Mouse (Mus musculus) intestine, embryonic 15.5 days (tissue): ENCODE measurements at regions not wholly inside any gene's neighbourhood (a gene's known extent, or its start where the extent isn't known, plus 50 kb on each side); places are given as distances from the start of the nearest gene placed in this dataset.

ENCODE experiments used
- ATAC-seq: fragments of 200-750 bp; cut with Nextera tagmentation; 2 replicates; pipeline ENCODE4 v1.8.0; 2017; ENCODE audit warnings: moderate TSS enrichment, moderate library complexity
- H3K27ac ChIP-seq: fragments of 300-500 bp; sonication (generic); 2 replicates; pipeline ENCODE4 v1.5.1; 2015; ENCODE audit warnings: mild to moderate bottlenecking, inconsistent platforms
- H3K27me3 ChIP-seq: fragments of 300-500 bp; sonication (generic); replicated peaks from 2 replicates; pipeline ENCODE4 v1.6.1; 2015; ENCODE audit warnings: inconsistent platforms
- H3K36me3 ChIP-seq: fragments of 300-500 bp; sonication (generic); 2 replicates; pipeline ENCODE4 v1.6.1; 2015; ENCODE audit warnings: inconsistent platforms
- H3K4me1 ChIP-seq: fragments of 300-500 bp; sonication (generic); replicated peaks from 2 replicates; pipeline ENCODE4 v1.6.1; 2015; ENCODE audit warnings: inconsistent platforms
- H3K4me2 ChIP-seq: fragments of 300-500 bp; sonication (generic); replicated peaks from 2 replicates; pipeline ENCODE4 v1.6.1; 2015; ENCODE audit warnings: mild to moderate bottlenecking, inconsistent platforms
- H3K4me3 ChIP-seq: fragments of 300-500 bp; sonication (generic); replicated peaks from 2 replicates; pipeline ENCODE4 v1.5.1; 2015; ENCODE audit warnings: inconsistent platforms
- H3K9ac ChIP-seq: fragments of 300-500 bp; sonication (generic); 2 replicates; pipeline ENCODE4 v1.6.1; 2015; ENCODE audit warnings: inconsistent platforms
- H3K9me3 ChIP-seq: fragments of 300-500 bp; sonication (generic); 2 replicates; pipeline ENCODE4 v1.6.1; 2016; ENCODE audit warnings: inconsistent platforms
- WGBS: fragments of 180-500 bp; shearing (Covaris S2); methylation state at CpG from one replicate; pipeline ENCODE4 v1.1.7; 2015; 5-methylcytosine and 5-hydroxymethylcytosine counted together

DNA sequence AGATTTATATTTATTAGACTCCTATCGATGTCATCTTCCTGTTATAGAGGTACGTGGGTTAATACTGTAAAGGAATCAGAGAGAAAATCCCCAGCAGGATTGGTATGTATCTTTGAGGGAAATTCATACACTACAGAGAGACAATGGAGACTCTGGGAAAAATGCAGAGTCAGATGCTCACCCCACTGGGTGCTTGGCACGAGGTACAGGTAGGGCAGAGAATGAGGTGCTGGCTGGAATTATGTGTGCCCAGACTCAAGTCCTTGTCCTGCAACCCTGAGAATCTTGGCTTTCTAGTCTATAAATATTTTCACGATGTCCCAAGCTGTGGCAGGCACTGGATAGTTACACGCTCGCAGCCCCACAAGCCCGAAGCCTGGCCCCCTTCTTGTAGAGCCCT lies 57.8 kb upstream of the Cry1 start:
- H3K27ac ChIP-seq: no peak overlapping the region
- H3K4me3 ChIP-seq: no peak overlapping the region
- H3K27me3 ChIP-seq: no peaks in the 10 kb centered on the region
- no peaks in the 10 kb centered on the region for H3K4me1 ChIP-seq
- no peak for ATAC-seq
- no peak overlapping the region for H3K4me2 ChIP-seq
- 84% methylated on average over 7 of the region's 7 CpGs for WGBS
- H3K36me3 ChIP-seq: no peaks in the 10 kb centered on the region
- H3K9ac ChIP-seq: no peak overlapping the region
- no peaks in the 10 kb centered on the region for H3K9me3 ChIP-seq

DNA sequence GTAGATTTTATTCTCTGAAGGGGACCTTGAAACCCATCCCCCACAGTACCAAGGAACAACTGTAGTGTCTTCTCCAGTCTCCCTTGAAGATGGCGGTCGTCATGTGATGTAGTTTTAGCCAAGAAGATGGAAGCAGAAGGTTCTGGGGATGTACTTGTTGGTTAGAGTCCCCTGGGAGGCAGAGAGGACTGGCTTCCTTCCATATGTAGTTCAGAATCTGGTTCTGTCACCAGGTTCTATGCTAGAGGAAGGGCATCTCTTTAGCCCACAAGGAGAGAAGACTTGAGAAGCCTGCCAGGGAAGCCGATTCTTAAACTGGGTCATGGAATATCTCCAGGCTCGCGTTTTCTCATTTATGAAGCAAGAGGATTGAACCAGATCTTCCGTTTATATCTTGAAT lies 58.7 kb upstream of the Cry1 start:
- no peaks in the 10 kb centered on the region for H3K36me3 ChIP-seq
- ATAC-seq: no peak
- WGBS: 88% methylated on average over 6 of the region's 6 CpGs
- no peak overlapping the region for H3K27ac ChIP-seq
- H3K4me3 ChIP-seq: no peak overlapping the region
- no peaks in the 10 kb centered on the region for H3K27me3 ChIP-seq
- H3K9ac ChIP-seq: no peak overlapping the region
- no peaks in the 10 kb centered on the region for H3K9me3 ChIP-seq
- H3K4me1 ChIP-seq: no peaks in the 10 kb centered on the region
- H3K4me2 ChIP-seq: no peak overlapping the region

DNA sequence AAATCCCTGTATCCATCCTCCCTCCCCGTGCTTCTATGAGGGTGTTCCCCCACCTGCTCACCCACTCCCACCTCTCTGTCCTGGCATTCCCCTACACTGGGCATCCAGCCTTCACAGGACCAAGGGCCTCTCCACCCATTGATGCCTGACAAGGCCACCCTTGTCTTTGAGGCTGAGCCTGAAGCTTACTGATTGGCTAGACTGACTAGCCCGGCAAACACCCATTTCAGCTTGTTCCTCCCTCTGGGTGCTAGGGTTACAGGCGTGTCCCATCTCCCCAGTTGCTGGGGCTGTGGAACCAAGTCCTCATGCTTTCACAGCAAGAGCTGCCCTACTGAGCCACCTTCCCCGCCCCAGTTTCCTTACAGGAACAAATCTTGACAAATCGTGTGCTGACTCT lies 80.9 kb upstream of the Cry1 start:
- Histone ChIP-seq H3K4me3 (no peak overlapping the region), H3K27me3 (no peaks in the 10 kb centered on the region; the same call in 1 of the 2 replicates), H3K4me1 (no peaks in the 10 kb centered on the region), H3K36me3 (no peaks in the 10 kb centered on the region), H3K9ac (no peak overlapping the region), H3K9me3 (no peaks in the 10 kb centered on the region), H3K4me2 (no peak overlapping the region), H3K27ac (no peak overlapping the region)
- 43% methylated on average over 5 of the region's 5 CpGs for WGBS
- ATAC-seq: no peak

DNA sequence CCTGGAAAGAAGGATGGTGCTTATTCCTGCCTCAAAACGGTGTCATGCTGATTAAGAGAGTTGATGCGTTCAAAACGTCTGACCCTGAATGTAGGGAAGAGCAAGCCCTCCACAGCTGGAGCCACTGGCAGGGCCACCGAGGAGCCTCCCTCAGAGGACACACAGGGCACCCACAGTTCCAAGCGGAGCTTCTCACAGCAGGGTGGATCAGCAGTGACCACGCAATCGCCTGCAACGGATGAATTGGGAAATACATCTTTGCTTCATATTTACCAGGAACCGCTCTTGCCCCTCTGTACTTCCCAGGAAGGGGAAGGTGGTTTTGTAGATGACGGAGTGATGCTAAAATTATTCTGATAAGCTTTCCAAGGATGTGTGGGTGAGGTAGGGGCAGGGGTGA lies 81.3 kb upstream of the Cry1 start:
- Histone ChIP-seq H3K4me3 (no peak overlapping the region), H3K9me3 (no peaks in the 10 kb centered on the region), H3K4me2 (no peak overlapping the region), H3K9ac (no peak overlapping the region), H3K27me3 (no peaks in the 10 kb centered on the region; the same call in 1 of the 2 replicates), H3K27ac (no peak overlapping the region), H3K4me1 (no peaks in the 10 kb centered on the region), H3K36me3 (no peaks in the 10 kb centered on the region)
- 36% methylated on average over 10 of the region's 10 CpGs for WGBS
- no peak for ATAC-seq

DNA sequence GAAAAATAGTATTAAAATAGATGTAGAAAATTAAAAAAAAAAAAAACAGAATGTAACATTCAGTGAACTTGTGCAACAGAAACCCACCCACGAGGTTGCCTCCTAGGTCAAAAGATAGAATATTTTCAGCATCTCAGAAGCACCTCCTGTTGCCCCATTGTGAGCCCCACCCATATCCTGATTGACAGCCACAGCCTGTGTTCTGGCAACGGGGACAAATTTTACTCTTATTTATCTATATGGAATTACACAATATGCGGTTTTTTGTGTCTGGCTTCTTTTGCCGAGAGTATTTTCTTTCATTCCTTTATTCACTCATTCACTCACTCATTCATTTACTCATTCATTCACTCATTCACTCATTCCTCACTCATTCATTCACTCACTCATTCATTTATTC lies 81.9 kb upstream of the Cry1 start:
- no peaks in the 10 kb centered on the region for H3K4me1 ChIP-seq
- no peak for ATAC-seq
- H3K27ac ChIP-seq: no peak overlapping the region
- H3K4me2 ChIP-seq: no peak overlapping the region
- no peaks in the 10 kb centered on the region; the same call in 1 of the 2 replicates for H3K27me3 ChIP-seq
- WGBS: 72% methylated on average over 4 of the region's 4 CpGs
- no peak overlapping the region for H3K4me3 ChIP-seq
- H3K36me3 ChIP-seq: no peaks in the 10 kb centered on the region
- no peak overlapping the region for H3K9ac ChIP-seq
- no peaks in the 10 kb centered on the region for H3K9me3 ChIP-seq

DNA sequence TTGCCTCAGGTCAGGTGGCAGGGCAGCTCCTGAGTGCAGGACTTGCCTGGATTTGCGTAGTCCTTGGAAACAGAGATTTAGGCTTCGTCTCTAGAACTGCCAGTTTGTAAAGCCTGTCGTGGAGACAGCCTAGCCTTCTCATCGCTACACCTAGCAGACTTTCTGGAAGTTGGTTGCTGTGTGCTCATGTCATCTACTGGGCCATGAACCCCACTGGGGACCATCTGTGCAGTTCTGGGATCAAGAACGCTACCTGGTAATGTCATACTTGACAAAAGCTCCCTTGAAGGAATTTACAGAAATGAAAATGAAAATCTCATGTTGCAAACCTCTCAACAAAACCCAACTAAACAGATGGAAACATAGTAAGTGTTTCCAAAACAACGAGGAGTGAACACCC lies 85.3 kb upstream of the Cry1 start:
- no peak overlapping the region for H3K9ac ChIP-seq
- H3K36me3 ChIP-seq: no peaks in the 10 kb centered on the region
- no peak for ATAC-seq
- H3K9me3 ChIP-seq: no peaks in the 10 kb centered on the region
- H3K4me1 ChIP-seq: no peaks in the 10 kb centered on the region
- H3K27ac ChIP-seq: no peak overlapping the region
- WGBS: 77% methylated on average over 6 of the region's 6 CpGs
- H3K27me3 ChIP-seq: no peaks in the 10 kb centered on the region; the same call in 1 of the 2 replicates
- H3K4me3 ChIP-seq: no peak overlapping the region
- H3K4me2 ChIP-seq: no peak overlapping the region

DNA sequence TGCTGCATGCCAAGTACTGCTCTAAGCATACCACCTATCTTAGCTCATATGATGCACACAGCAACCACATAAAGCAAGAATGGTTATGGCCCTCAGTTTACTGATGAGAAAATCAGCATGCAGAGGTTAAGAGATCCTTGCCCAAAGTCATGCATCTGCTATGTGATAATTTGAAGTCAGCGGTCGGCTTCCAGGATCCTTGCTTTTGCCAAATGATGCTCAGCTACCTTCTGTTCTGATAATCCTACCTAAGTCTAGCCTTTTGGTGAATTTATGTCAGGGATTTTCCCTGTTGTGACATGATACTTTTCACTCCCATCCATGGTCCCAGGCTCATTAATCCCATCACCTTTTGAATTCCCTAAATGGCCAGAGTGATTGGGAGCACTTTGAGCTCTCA lies 91.9 kb upstream of the Cry1 start:
- H3K27me3 ChIP-seq: no peaks in the 10 kb centered on the region
- no peak for ATAC-seq
- no peak overlapping the region for H3K9ac ChIP-seq
- no peak overlapping the region for H3K27ac ChIP-seq
- no peaks in the 10 kb centered on the region for H3K36me3 ChIP-seq
- H3K4me3 ChIP-seq: no peak overlapping the region
- WGBS: 87% methylated on average over 2 of the region's 2 CpGs
- no peaks in the 10 kb centered on the region for H3K9me3 ChIP-seq
- H3K4me2 ChIP-seq: no peak overlapping the region
- H3K4me1 ChIP-seq: no peaks in the 10 kb centered on the region

DNA sequence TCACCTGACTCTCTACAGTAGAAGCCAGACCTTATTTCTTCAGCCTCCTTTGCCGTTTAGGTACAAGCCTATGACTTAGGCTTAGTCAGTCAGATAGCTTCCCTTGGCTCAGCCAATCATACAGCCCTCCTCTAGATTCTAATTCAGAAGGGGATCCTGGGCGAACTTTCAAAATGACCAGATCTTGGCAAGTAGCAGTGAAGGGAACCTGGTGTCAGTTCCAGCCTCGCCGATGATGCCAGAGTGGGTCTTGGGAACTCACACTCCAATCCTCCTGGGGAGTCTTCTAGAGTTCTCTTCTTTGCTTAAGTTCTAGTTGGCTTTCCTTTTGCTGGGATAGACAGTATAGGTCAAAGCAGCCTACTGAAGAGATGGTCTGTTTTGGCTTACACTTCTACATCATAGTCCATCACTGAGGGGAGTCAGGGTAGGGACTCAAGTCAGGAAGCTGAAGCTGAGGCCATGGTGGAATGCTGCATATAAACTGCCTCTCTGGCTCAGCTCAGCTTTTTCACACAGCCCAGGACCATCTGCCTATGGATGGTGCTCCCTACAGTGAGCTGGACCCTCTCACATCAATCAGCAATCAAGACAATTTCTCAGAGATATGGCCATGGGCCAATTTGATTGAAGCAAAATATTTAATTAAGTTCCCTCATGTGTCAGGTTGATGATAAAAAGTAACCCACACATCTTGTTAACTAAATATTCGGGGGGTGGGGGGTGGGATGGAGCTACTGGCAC lies 94.7 kb upstream of the Btbd11 start:
- Histone ChIP-seq H3K27ac (no peak overlapping the region), H3K27me3 (no peaks in the 10 kb centered on the region), H3K4me1 (no peaks in the 10 kb centered on the region), H3K9me3 (no peaks in the 10 kb centered on the region), H3K36me3 (no peaks in the 10 kb centered on the region), H3K4me3 (no peak overlapping the region), H3K9ac (no peak overlapping the region), H3K4me2 (no peak overlapping the region)
- 88% methylated on average over 5 of the region's 5 CpGs for WGBS
- no peak for ATAC-seq

DNA sequence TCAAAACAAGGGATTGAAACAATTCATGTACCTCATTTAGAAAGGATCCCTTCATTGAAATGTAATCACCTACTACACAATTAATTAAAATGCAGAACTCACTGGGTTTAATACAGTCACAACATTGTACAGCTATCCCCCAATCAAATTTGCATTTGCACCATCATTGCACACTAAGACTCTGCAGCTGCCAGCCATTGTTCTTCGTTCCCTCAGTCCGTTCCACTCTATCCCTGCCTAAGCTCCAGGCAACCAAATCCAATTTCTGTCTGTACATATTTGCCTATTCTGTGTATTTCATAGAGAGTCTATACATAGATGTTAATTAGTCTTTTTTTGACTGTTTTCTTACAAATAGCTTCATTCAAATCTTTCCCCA lies 94.1 kb upstream of the Btbd11 start:
- Histone ChIP-seq H3K4me1 (no peaks in the 10 kb centered on the region), H3K27ac (no peak overlapping the region), H3K9ac (no peak overlapping the region), H3K9me3 (no peaks in the 10 kb centered on the region), H3K4me3 (no peak overlapping the region), H3K27me3 (no peaks in the 10 kb centered on the region), H3K4me2 (no peak overlapping the region), H3K36me3 (no peaks in the 10 kb centered on the region)
- ATAC-seq: no peak
- WGBS: 73% methylated on average over 2 of the region's 2 CpGs

DNA sequence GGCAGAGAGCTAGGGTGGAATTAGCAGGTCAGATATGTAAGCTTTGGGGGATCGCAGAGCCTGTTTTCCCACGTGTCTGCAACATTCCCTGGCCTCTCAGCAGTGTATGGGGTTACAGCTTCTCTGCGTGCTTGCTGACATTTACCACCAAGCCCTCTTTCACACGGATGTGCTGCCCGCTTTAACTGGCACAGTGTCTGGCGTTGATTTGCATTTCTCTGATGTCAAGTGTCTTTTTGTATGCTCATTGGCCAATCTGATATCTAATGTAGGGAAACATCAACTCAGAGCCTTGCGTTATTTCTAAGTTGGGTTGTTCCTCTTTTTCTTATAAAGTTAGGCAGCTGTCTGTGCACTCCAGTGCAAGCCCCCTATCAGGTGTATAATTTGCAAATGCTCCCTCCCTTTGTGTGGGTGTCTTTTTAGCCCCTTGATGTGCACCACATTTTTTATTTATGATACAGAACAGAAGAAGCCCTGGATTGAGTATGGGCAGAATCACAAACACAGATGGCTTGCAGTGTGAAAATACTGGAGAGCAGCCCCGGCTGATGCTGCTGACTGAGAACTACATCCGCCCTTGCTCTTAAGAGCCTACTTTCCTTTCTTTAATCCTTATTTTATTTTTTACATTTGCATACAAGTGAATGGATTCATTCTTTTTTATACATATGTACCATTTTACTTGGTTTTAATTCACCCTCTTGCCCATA lies 93.4 kb upstream of the Btbd11 start:
- Histone ChIP-seq H3K4me3 (no peak overlapping the region), H3K4me2 (no peak overlapping the region), H3K9ac (no peak overlapping the region), H3K27me3 (no peaks in the 10 kb centered on the region), H3K4me1 (no peaks in the 10 kb centered on the region), H3K36me3 (no peaks in the 10 kb centered on the region), H3K9me3 (no peaks in the 10 kb centered on the region), H3K27ac (no peak overlapping the region)
- WGBS: 68% methylated on average over 9 of the region's 9 CpGs
- no peak for ATAC-seq

DNA sequence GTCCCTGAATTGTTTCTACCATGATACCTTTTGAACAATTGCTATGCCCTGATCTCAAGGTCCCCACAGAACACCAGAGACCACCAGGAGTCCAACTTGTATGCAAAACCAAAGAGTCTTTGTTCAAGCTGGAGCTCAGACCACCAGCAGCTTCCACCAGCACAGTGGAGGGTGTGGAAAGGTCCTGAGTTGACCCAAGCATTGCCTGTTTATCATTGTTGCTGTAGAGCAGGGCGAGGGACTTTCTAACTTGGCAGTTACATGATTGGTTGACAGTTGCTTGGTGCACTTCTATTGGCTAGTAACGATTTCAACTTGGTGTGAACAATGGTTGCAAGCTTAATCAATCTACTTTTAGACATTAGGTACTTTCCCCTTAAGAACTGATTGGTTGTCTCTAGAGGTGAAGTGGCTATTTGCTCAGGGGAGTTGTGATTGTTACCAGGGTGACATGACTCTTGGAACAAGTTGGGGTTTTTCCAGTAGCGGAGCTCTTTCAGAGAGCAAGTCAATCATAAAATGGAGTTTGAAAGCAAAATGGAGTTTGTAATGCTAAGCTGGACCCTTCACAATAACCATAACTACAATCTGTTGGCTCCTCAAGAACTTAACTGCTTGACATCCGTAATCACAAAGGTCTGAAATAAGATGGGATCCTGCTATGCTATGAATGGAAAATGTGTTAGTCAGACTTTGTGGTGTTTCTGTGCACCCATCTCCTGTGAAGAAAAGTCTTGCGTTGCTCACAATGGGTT lies 91.3 kb upstream of the Btbd11 start:
- Histone ChIP-seq H3K9me3 (no peaks in the 10 kb centered on the region), H3K27ac (no peak overlapping the region), H3K27me3 (no peaks in the 10 kb centered on the region), H3K4me2 (no peak overlapping the region), H3K4me3 (no peak overlapping the region), H3K36me3 (no peaks in the 10 kb centered on the region), H3K4me1 (no peaks in the 10 kb centered on the region), H3K9ac (no peak overlapping the region)
- no peak for ATAC-seq
- WGBS: 84% methylated on average over 5 of the region's 5 CpGs

DNA sequence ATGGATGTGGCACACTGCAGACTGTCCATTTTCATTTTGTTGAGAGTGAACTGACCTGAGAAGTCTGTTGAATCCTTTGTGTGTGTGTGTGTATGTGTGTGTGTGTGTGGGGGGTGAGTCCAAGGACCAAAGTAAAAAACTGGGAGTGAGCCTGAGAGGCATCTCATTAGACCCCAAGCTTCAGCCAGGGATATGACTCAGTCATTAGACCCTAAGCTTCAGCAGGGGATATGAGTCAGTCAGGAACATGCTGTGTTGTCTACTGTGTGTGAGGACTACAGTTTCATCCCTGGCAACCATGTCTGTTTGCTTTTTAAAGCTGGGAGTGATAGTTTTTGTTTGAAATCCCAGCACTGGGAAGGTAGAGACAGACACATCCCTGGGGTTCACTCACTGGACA lies 74.8 kb upstream of the Btbd11 start:
- Histone ChIP-seq H3K4me2 (no peak overlapping the region), H3K27ac (no peak overlapping the region), H3K9me3 (no peaks in the 10 kb centered on the region), H3K4me3 (no peak overlapping the region), H3K27me3 (no peaks in the 10 kb centered on the region), H3K4me1 (no peaks in the 10 kb centered on the region), H3K36me3 (no peaks in the 10 kb centered on the region), H3K9ac (no peak overlapping the region)
- no peak for ATAC-seq
